Mouse (Mus musculus) thymus, adult 2 months (tissue): Measurements from ENCODE around the gene Fbxl15.

Experiments used
- CTCF ChIP-seq: fragments of 200-500 bp; IDR thresholded peaks from 2 replicates; pipeline ENCODE4 v1.5.1; 2012; ENCODE audit warnings: mild to moderate bottlenecking, control low read depth, low read length, moderate library complexity, borderline replicate concordance; ENCODE audit not compliant: control insufficient read depth, poor library complexity, insufficient read depth; ENCODE audit errors: extremely low read depth
- POLR2A ChIP-seq: fragments of 200-500 bp; IDR thresholded peaks from 2 replicates; pipeline ENCODE4 v1.6.1; 2012; ENCODE audit warnings: mild to moderate bottlenecking, low read length, control low read depth, moderate library complexity; ENCODE audit not compliant: control insufficient read depth, poor library complexity, insufficient read depth; ENCODE audit errors: extremely low read depth

DNA sequence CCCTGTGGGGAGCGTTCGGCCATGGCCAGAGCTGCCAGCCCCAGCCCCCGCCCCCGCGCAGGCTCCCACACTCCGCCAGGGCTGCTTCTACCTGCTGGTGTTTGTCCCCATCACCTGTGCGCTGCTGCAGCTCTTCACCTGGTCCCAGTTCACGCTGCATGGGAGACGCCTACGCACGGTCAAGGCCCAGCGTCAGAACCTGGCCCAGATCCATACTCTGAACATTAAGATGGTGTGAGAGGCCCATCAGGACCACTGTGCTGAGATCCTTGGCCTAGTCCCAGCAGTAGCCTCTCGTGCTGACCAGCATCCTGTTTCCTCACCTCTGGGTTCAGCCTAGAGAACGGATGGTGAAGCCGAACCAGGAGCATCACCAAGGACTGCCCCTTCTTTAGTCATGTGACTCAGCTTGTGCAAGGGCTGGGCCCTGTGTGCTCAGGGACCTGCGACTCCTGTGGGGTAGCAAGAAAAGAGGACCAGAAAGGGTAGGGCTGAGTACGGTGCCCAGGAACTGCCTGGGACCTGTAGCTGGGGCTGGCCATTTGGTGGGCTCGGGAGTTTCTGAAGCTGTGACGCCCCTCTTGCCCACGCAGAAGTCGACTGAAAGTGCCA is 46.6 kb downstream of the Fbxl15 start:
- TF ChIP-seq CTCF (no peak), POLR2A (no peak)
